Mouse (Mus musculus) thymus, postnatal 36 days (tissue): ENCODE data around the gene Trpm5.

Experiments
- DNase-seq, 2 experiments: peaks; one replicate each; pipeline ENCODE4 v3.0.0; 2022; ENCODE audit warnings: mixed read lengths in 2 of 2

The Trpm5 gene

GRCm38 (mm10) chr7:143105258-143105897 lies 10.9 kb upstream of the Trpm5 start:
- no peak for DNase-seq

- DNase-seq = no peak
Observed at GRCm38 (mm10) chr7:143100759-143101158, 6.3 kb upstream of the Trpm5 start.

- DNase-seq = no peak
Observed at GRCm38 (mm10) chr7:143095554-143095907, 1.1 kb upstream of the Trpm5 start.

- DNase-seq = no peak
Observed at GRCm38 (mm10) chr7:143093847-143094246, 595 bp downstream of the Trpm5 start.

GRCm38 (mm10) chr7:143087070-143087579 lies 7.3 kb downstream of the Trpm5 start:
- DNase-seq = peak in 1 of 2 experiments; percentile 23

GRCm38 (mm10) chr7:143086366-143086765 lies 8.1 kb downstream of the Trpm5 start:
- peak; percentile 53 to 64 for DNase-seq

GRCm38 (mm10) chr7:143083708-143084107 lies 10.7 kb downstream of the Trpm5 start:
- no peak for DNase-seq

GRCm38 (mm10) chr7:143082024-143082423 lies 12.4 kb downstream of the Trpm5 start:
- no peak for DNase-seq

- DNase-seq = no peak
Observed at GRCm38 (mm10) chr7:143077351-143077750, 17.1 kb downstream of the Trpm5 start.

GRCm38 (mm10) chr7:143075394-143075793 lies 19.0 kb downstream of the Trpm5 start:
- no peak for DNase-seq

GRCm38 (mm10) chr7:143073086-143073485 lies 21.4 kb downstream of the Trpm5 start:
- peak in 1 of 2 experiments; percentile 47 for DNase-seq

GRCm38 (mm10) chr7:143072605-143073004 lies 21.8 kb downstream of the Trpm5 start:
- no peak for DNase-seq

- no peak for DNase-seq
Observed at GRCm38 (mm10) chr7:143070506-143071070, 23.9 kb downstream of the Trpm5 start.

- peak in 1 of 2 experiments; percentile 52 for DNase-seq
Observed at GRCm38 (mm10) chr7:143069751-143070400, 24.6 kb downstream of the Trpm5 start.

GRCm38 (mm10) chr7:143068882-143069591 lies 25.4 kb downstream of the Trpm5 start, which contains the start of gene Tssc4:
TSS of gene Tssc4 (plus strand) at chr7:143069249.
- DNase-seq = peak; percentile 92 to 97

- DNase-seq = peak in 1 of 2 experiments; percentile 48
Observed at GRCm38 (mm10) chr7:143068316-143068881, 26.0 kb downstream of the Trpm5 start.

- no peak for DNase-seq
Observed at GRCm38 (mm10) chr7:143067897-143068296, 26.5 kb downstream of the Trpm5 start.

GRCm38 (mm10) chr7:143067469-143067868 lies 27.0 kb downstream of the Trpm5 start:
- DNase-seq = no peak

GRCm38 (mm10) chr7:143065692-143066091 lies 28.8 kb downstream of the Trpm5 start:
- no peak for DNase-seq

GRCm38 (mm10) chr7:143064226-143064625 lies 30.2 kb downstream of the Trpm5 start:
- DNase-seq = no peak

GRCm38 (mm10) chr7:143062704-143063103 lies 31.7 kb downstream of the Trpm5 start:
- DNase-seq = no peak

- DNase-seq = no peak
Observed at GRCm38 (mm10) chr7:143059202-143059870, 35.1 kb downstream of the Trpm5 start.
